Mouse (Mus musculus) neural tube, embryonic 10.5 days (tissue): ENCODE measurements at regions not wholly inside any gene's neighbourhood (a gene's known extent, or its start where the extent isn't known, plus 50 kb on each side); places are given as distances from the start of the nearest gene placed in this dataset.
A peak's percentile ranks its signal among the peaks of the same experiment; 100 is the strongest.

Experiments
- DNase-seq: peaks from one replicate; pipeline ENCODE4 v3.0.0-alpha.2; 2017; ENCODE audit warnings: low spot score; ENCODE audit errors: extremely low spot score

- peak; percentile 69 for DNase-seq
These were observed 885.1 kb upstream of the Pou3f3 start for GRCm38 (mm10) chr1:41810318-41810964.

DNA sequence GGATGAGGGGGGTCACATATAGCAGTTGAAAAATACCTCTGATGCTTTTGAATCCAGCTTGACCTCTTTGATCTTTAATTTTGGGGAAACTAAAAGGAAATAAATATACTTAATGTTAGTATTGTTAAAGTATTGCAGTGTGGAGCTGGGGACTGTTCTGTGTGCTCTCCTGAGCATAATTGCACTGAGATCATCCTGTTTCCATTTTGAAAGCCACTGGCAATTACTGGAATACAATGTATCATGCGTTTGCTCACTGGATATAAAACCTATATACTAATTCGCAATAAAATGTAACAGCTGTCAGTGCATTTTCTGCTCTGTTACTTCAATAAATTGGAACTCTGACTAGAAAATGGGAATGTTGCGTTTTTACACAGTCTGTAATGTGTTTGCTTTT lies 884.4 kb upstream of the Pou3f3 start:
- DNase-seq = no peak

DNA sequence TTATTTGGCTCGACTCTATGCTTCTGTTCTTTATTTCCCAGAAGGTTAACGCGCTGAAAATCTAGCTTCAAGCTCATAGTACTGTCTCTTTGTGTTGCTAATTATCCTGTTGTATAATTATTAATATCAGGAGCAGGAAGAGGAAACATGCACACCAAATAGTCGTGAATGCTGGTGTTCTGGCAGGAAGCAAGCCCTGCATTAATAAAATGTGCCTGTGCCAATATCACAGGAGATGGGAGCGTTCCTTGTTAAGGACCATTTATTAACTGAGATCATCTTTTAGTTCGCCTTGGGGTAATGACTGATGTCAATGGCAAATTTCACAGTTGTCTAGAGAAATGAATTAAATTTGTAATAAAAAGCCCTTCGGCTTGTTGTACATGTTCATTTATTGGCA lies 883.5 kb upstream of the Pou3f3 start:
- DNase-seq = no peak

DNA sequence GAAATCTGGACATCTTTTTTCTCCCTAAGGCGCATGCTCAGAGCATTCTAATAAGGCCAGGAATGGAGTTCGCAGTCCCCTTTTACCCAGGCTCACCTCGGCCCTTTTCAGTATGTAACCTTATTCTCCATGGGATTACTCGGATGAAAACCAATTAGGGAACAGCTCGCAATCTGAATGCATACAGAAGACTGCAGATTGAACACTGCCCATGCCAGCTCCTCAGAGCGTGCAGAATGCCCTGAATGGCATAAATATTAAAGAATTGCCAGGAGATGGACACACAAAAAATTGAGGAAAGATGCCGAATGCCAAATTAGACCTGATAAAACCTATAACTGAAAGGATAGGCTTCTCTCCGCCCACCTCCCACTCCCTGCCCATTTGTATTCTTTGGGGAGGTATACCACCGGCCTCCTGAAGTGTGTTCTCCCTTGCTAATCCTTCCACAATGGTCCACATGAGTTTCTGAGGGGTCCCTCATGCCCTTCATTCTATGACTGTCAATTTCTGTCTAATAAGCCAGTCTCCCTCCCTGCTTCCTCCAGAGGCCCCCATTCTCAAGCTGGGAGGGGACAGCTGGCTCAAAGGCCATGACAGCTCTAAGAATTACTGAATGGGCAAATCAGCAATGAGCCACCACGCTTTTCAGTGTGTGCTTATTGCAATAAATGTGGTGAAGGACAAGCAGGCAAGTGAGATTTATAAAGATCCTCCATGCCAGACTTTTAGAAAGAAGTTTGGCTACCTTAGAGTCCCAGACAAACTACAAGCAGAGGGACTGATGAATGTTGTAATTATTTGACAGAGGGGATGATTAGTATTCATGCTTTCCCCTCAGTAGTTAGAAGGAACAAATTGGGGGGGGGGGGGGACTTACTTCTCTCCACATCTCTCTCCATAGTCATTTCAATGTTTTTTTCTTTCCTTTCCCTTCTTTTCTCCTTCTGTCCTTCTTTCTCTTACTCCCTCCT lies 881.2 kb upstream of the Pou3f3 start:
- no peak for DNase-seq

DNA sequence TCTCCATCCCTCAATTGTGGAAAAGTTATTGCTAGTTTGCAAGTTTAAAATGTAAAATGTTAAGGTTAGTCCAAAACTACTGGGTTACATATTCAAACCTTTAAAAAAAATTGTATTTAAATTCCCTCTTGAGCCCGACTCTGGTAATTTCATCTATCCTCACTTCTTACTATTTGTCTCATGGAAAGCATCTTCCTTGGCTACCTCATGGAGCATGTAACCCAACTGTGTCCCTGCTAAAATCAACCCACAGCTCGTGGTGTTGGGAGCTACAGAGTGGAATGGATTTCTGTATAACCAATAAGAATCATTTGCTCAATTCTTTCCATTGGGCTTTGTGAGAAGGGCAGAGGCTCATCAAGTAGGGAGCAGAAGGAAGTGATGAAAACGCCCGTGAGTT lies 880.5 kb upstream of the Pou3f3 start:
- no peak for DNase-seq

GRCm38 (mm10) chr1:41822742-41823141 lies 872.8 kb upstream of the Pou3f3 start:
- DNase-seq = no peak

- DNase-seq = no peak
These were observed 870.3 kb upstream of the Pou3f3 start for GRCm38 (mm10) chr1:41825223-41825622.

- DNase-seq = no peak
These were observed 863.9 kb upstream of the Pou3f3 start for GRCm38 (mm10) chr1:41831641-41832040.
